25 mouse cellular contexts compared by ENCODE assay signal in genomic region chr15:96674089-96674488, GRCm38 (mm10). TPM values are rescaled to one million over a fixed set of nuclear protein-coding genes. Genes with fewer than 3 reads are reported as not detected.
DNase-seq lines count a peak whose midpoint lies in the region; ATAC-seq and TF ChIP-seq lines count a peak whose summit lies in the region.
"Had no signal": no experiment of that assay in that cellular context is flagged by ENCODE, and none has a peak within 500 bp of the region (broad histone marks: within the 10 kb centered on the region; RNA-seq: fewer than 3 reads in every experiment).

No protein-coding gene starts in this region.

- H3K4me1 ChIP-seq in liver, adult 2 months (ENCODE audit: control insufficient read depth, insufficient read depth, low read length) = peaks cover 15% of the 10 kb centered on the region
- peaks cover 3% of the 10 kb centered on the region; the same call in 1 of the 2 replicates for H3K4me1 ChIP-seq in liver, embryonic 12.5 days
- H3K4me1 ChIP-seq in lung, embryonic 16.5 days (replicated peaks; ENCODE audit: control insufficient read depth, insufficient read depth, low read length) = peaks cover 5% of the 10 kb centered on the region; the same call in 1 of the 2 replicates
- H3K4me1 ChIP-seq in lung, adult 2 months (ENCODE audit: control insufficient read depth, insufficient read depth, low read length) = no peaks in the 10 kb centered on the region
- peaks cover 19% of the 10 kb centered on the region for H3K4me1 ChIP-seq in liver, postnatal 0 days (ENCODE audit: insufficient read depth)
- H3K4me1 ChIP-seq: forebrain, embryonic 10.5 days had no signal

- no peak overlapping the region for H3K4me2 ChIP-seq in liver, embryonic 12.5 days
- no peak overlapping the region for H3K4me2 ChIP-seq in lung, embryonic 16.5 days (ENCODE audit: low read depth, low read length)
- no peak overlapping the region for H3K4me2 ChIP-seq in liver, postnatal 0 days (ENCODE audit: low read depth, low read length)
- H3K4me2 ChIP-seq: forebrain, embryonic 13.5 days; heart, embryonic 13.5 days; hindbrain, embryonic 14.5 days had no signal

- H3K27ac ChIP-seq in liver, adult 2 months (replicated peaks; ENCODE audit: insufficient read depth, low read depth, low read length) = peak overlapping the region; percentile 67
- no peak overlapping the region for H3K27ac ChIP-seq in liver, embryonic 12.5 days
- peak overlapping the region; percentile 38 for H3K27ac ChIP-seq in lung, embryonic 16.5 days (ENCODE audit: low read length)
- peak overlapping the region; percentile 55 for H3K27ac ChIP-seq in liver, postnatal 0 days (ENCODE audit: low read depth)
- H3K27ac ChIP-seq: forebrain, embryonic 10.5 days; forebrain, embryonic 13.5 days; heart, adult 2 months; heart, embryonic 10.5 days; heart, embryonic 13.5 days; hindbrain, embryonic 14.5 days had no signal

- 0 out of 2 replicates have a peak overlapping the region, but pooled peaks have one; percentile 21 for H3K9ac ChIP-seq in liver, adult 2 months (ENCODE audit: low read depth, low read length)
- H3K9ac ChIP-seq in liver, embryonic 12.5 days = no peak overlapping the region
- H3K9ac ChIP-seq in lung, embryonic 16.5 days (ENCODE audit: low read length) = no peak overlapping the region
- no peak overlapping the region for H3K9ac ChIP-seq in liver, postnatal 0 days (replicated peaks)
- H3K9ac ChIP-seq: forebrain, embryonic 13.5 days; heart, embryonic 13.5 days; hindbrain, embryonic 14.5 days had no signal

- H3K36me3 ChIP-seq in liver, adult 2 months (ENCODE audit: control insufficient read depth, insufficient read depth, low read length) = no peaks in the 10 kb centered on the region
- no peaks in the 10 kb centered on the region for H3K36me3 ChIP-seq in liver, embryonic 12.5 days
- no peaks in the 10 kb centered on the region for H3K36me3 ChIP-seq in lung, embryonic 16.5 days (ENCODE audit: control insufficient read depth, insufficient read depth, low read length)
- H3K36me3 ChIP-seq in liver, postnatal 0 days (replicated peaks; ENCODE audit: insufficient read depth, low read length) = no peaks in the 10 kb centered on the region
- H3K36me3 ChIP-seq: forebrain, embryonic 10.5 days; G1E; heart, embryonic 10.5 days; heart, embryonic 13.5 days had no signal

- H3K27me3 ChIP-seq in liver, adult 2 months (ENCODE audit: control insufficient read depth, insufficient read depth, low read length) = no peaks in the 10 kb centered on the region
- H3K27me3 ChIP-seq in liver, embryonic 12.5 days (replicated peaks) = peaks cover 5% of the 10 kb centered on the region
- no peaks in the 10 kb centered on the region for H3K27me3 ChIP-seq in lung, embryonic 16.5 days (ENCODE audit: control insufficient read depth, insufficient read depth, low read depth, low read length)
- no peaks in the 10 kb centered on the region for H3K27me3 ChIP-seq in liver, postnatal 0 days (ENCODE audit: insufficient read depth, low read length)
- H3K27me3 ChIP-seq: forebrain, embryonic 13.5 days; heart, embryonic 13.5 days; Patski had no signal

- H3K79me2 ChIP-seq in liver, adult 2 months (ENCODE audit: control insufficient read depth, insufficient read depth, low read length) = no peaks in the 10 kb centered on the region

- peak; percentile 92 for DNase-seq in liver, adult 2 months (ENCODE audit: extremely low read depth, low read depth, low spot score)
- DNase-seq in lung, adult 2 months = no peak
- DNase-seq in liver, postnatal 0 days = no peak
- no peak for DNase-seq in kidney, adult 8-10 months
- DNase-seq: adrenal gland, postnatal 10 days; adrenal gland, postnatal 36 days; B cell, adult 2 months; cerebellum, adult 18-20 months; cerebellum, adult 9-10 months; cerebellum, postnatal 14 days; gastrocnemius, postnatal 10 days; gastrocnemius, postnatal 36 days; heart, postnatal 14 days; heart, postnatal 4 days had no signal

- no peak for ATAC-seq in liver, embryonic 12.5 days
- ATAC-seq in lung, embryonic 16.5 days (ENCODE audit: low read depth) = no peak
- ATAC-seq in liver, postnatal 0 days = peak; percentile 68
- ATAC-seq: forebrain, embryonic 13.5 days; forebrain, embryonic 16.5 days; Patski had no signal

- TF ChIP-seq EP300 in liver, postnatal 0 days (IDR thresholded peaks at IDR 0.05; ENCODE audit: low read depth) = no peak; the same call in 1 of the 2 replicates

- TF ChIP-seq POLR2A in liver, adult 2 months (IDR thresholded peaks at IDR 0.05; ENCODE audit: extremely low read depth, insufficient read depth, low read length) = no peak
- TF ChIP-seq POLR2A in lung, adult 2 months (IDR thresholded peaks at IDR 0.05; ENCODE audit: borderline replicate concordance, extremely low read depth, low read depth, low read length) = no peak

- H3K9me3 ChIP-seq in liver, embryonic 12.5 days (replicated peaks) = no peaks in the 10 kb centered on the region
- no peaks in the 10 kb centered on the region for H3K9me3 ChIP-seq in lung, embryonic 16.5 days (ENCODE audit: control insufficient read depth, low read length)
- no peaks in the 10 kb centered on the region for H3K9me3 ChIP-seq in liver, postnatal 0 days (ENCODE audit: low read length)
- H3K9me3 ChIP-seq: forebrain, embryonic 10.5 days; forebrain, embryonic 13.5 days; G1E; heart, embryonic 10.5 days; heart, embryonic 13.5 days had no signal

- H3K4me3 ChIP-seq in liver, adult 2 months (ENCODE audit: insufficient read depth, low read depth, low read length) = no peak overlapping the region
- no peak overlapping the region for H3K4me3 ChIP-seq in liver, embryonic 12.5 days
- H3K4me3 ChIP-seq in lung, embryonic 16.5 days (ENCODE audit: low read length) = no peak overlapping the region
- no peak overlapping the region for H3K4me3 ChIP-seq in lung, adult 2 months (replicated peaks; ENCODE audit: extremely low read depth, low read depth, low read length)
- H3K4me3 ChIP-seq in liver, postnatal 0 days (ENCODE audit: low read depth, low read length) = no peak overlapping the region
- H3K4me3 ChIP-seq: forebrain, embryonic 10.5 days; forebrain, embryonic 13.5 days; heart, adult 2 months; heart, embryonic 10.5 days; heart, embryonic 13.5 days had no signal

- WGBS in liver, adult 2 months = 23% methylated on average over 1 of the region's 1 CpGs
- WGBS in liver, embryonic 12.5 days (ENCODE audit: insufficient replicate concordance) = 31% methylated on average over 1 of the region's 1 CpGs
- 54% methylated on average over 1 of the region's 1 CpGs for WGBS in lung, embryonic 16.5 days
- WGBS in lung, adult 2 months = 44% methylated on average over 1 of the region's 1 CpGs
- 35% methylated on average over 1 of the region's 1 CpGs for WGBS in liver, postnatal 0 days (ENCODE audit: insufficient replicate concordance)

- TF ChIP-seq CTCF in liver, adult 2 months (IDR thresholded peaks at IDR 0.05; ENCODE audit: low read depth, low read length) = no peak
- TF ChIP-seq CTCF in lung, adult 2 months (IDR thresholded peaks at IDR 0.05; ENCODE audit: insufficient read depth, low read length) = no peak
- no peak for TF ChIP-seq CTCF in liver, postnatal 0 days (IDR thresholded peaks at IDR 0.05; ENCODE audit: low read depth)

RNA-seq across cellular contexts. Expression of gene Slc38a2, which starts 25.4 kb away (rescaled TPM):
- total RNA-seq in liver, adult 2 months (2014; rRNA removed) = 73.9 and 85.1 TPM in 2 replicates
- 22.1 and 22.5 TPM in 2 replicates for polyA plus RNA-seq in liver, adult 2 months (2012; rRNA removed)
- 57.6 and 62.7 TPM in 2 replicates for polyA plus RNA-seq in liver, embryonic 12.5 days (2016; fragmentation: Nextera tagmentation; extraction: Ambion mirVana)
- 143 and 155 TPM in 2 replicates for polyA plus RNA-seq in lung, embryonic 16.5 days (2015; fragmentation: Nextera tagmentation; extraction: Ambion mirVana)
- polyA plus RNA-seq in lung, adult 2 months (2012; rRNA removed) = 23.0 and 37.9 TPM in 2 replicates
- 19.0 and 29.6 TPM in 2 replicates for polyA plus RNA-seq in liver, postnatal 0 days (2015; fragmentation: Nextera tagmentation; extraction: Ambion mirVana)

RNA-seq across cellular contexts. Expression of gene Slc38a1, which starts 31.4 kb away (rescaled TPM):
- 0.74 and 0.87 TPM in 2 replicates for total RNA-seq in liver, adult 2 months (2014; rRNA removed)
- polyA plus RNA-seq in liver, adult 2 months (2012; rRNA removed) = 0.31 and 2.0 TPM in 2 replicates
- 41.1 and 43.1 TPM in 2 replicates for polyA plus RNA-seq in liver, embryonic 12.5 days (2016; fragmentation: Nextera tagmentation; extraction: Ambion mirVana)
- polyA plus RNA-seq in lung, embryonic 16.5 days (2015; fragmentation: Nextera tagmentation; extraction: Ambion mirVana) = 47.5 and 48.8 TPM in 2 replicates
- 17.6 and 19.9 TPM in 2 replicates for polyA plus RNA-seq in lung, adult 2 months (2012; rRNA removed)
- 8.4 and 11.3 TPM in 2 replicates for polyA plus RNA-seq in liver, postnatal 0 days (2015; fragmentation: Nextera tagmentation; extraction: Ambion mirVana)
- polyA plus RNA-seq: G1E had no signal
